Comparison of ENCODE assay signal across 14 mouse cellular contexts in the genomic region with DNA sequence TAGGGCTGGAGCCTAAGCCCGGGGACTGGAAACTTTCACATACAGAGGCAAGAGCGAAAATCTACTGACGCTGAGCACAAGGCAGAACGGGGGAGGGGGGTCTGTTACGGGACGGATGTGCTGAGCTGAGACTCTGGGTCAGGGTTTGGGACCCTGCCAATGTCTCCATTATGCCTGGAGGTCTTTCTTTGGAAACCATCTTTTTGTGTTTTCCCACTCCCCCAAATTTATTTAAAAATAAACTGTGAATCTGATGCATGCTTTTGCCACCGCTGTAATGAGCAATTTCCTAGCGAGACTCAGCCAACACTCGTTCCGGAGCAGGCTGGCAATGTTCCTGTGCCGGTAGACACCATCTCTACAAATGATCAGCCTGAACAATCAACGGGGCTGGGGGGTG. TPM values are rescaled to one million over a fixed set of nuclear protein-coding genes. Genes with fewer than 3 reads are reported as not detected.
A peak's percentile ranks its signal among the peaks of the same experiment; 100 is the strongest.
DNase-seq lines count a peak whose midpoint lies in the region; ATAC-seq lines count a peak whose summit lies in the region.
"Had no signal": no experiment of that assay in that cellular context is flagged by ENCODE, and none has a peak within 500 bp of the region (broad histone marks: within the 10 kb centered on the region; RNA-seq: fewer than 3 reads in every experiment).

No protein-coding gene starts in this region.

- H3K27me3 ChIP-seq in limb, embryonic 15.5 days = no peaks in the 10 kb centered on the region
- H3K27me3 ChIP-seq: kidney, embryonic 15.5 days had no signal

- WGBS in limb, embryonic 15.5 days = 37% methylated on average over 12 of the region's 12 CpGs

- H3K27ac ChIP-seq in limb, embryonic 15.5 days = peak overlapping the region; percentile 52; the same call in 1 of the 2 replicates
- H3K27ac ChIP-seq: kidney, embryonic 15.5 days had no signal

- H3K36me3 ChIP-seq in limb, embryonic 15.5 days = no peaks in the 10 kb centered on the region
- H3K36me3 ChIP-seq: kidney, embryonic 15.5 days had no signal

- ATAC-seq in limb, embryonic 15.5 days (ENCODE audit: insufficient number of reproducible peaks, low FRiP score, low TSS enrichment, low read depth) = no peak
- ATAC-seq in megakaryocyte, adult 5-6 weeks (ENCODE audit: poor library complexity, severe bottlenecking) = no peak

- H3K4me1 ChIP-seq in limb, embryonic 15.5 days = peaks cover 31% of the 10 kb centered on the region

- H3K4me2 ChIP-seq in limb, embryonic 15.5 days = no peak overlapping the region
- H3K4me2 ChIP-seq: kidney, embryonic 15.5 days had no signal

- DNase-seq in cerebellum, postnatal 14 days = peak; percentile 9 to 25
- no peak for DNase-seq in cerebellum, adult 18-20 months
- DNase-seq in layer of hippocampus, adult 11-12 months (ENCODE audit: low spot score) = peak; percentile 32
- DNase-seq in layer of hippocampus, adult 9-11 months = no peak
- peak; percentile 61 for DNase-seq in brain, adult 2 months (ENCODE audit: low read depth, low spot score)
- no peak for DNase-seq in thymus, postnatal 36 days
- DNase-seq: cerebellum, adult 8-10 months had no signal

- H3K4me3 ChIP-seq in limb, embryonic 15.5 days = no peak overlapping the region
- H3K4me3 ChIP-seq: kidney, embryonic 15.5 days had no signal

- H3K9ac ChIP-seq in limb, embryonic 15.5 days = no peak overlapping the region
- H3K9ac ChIP-seq: kidney, embryonic 15.5 days had no signal

- no peaks in the 10 kb centered on the region for H3K9me3 ChIP-seq in limb, embryonic 15.5 days
- H3K9me3 ChIP-seq: kidney, embryonic 15.5 days had no signal

RNA-seq across cellular contexts. Expression of a gene that starts 57.0 kb away (rescaled TPM):
- 95.5 and 111 TPM in 2 replicates for polyA plus RNA-seq in limb, embryonic 15.5 days (2015; fragmentation: Nextera tagmentation; extraction: Ambion mirVana)
- total RNA-seq in megakaryocyte, adult 5-6 weeks (2015) = not detected in 2 replicates
- total RNA-seq in megakaryocyte, adult 5-6 weeks (2017) = not detected in 2 replicates
- total RNA-seq: adrenal gland, postnatal 4 days; heart, adult 8-10 months; hematopoietic stem cell, adult 5-6 weeks had no signal
- polyA plus RNA-seq: liver, embryonic 16.5 days had no signal

Comparison
In these comparisons a context has a peak if more than half of its experiments do, and no peak if none do; other contexts are left out.
1. DNase-seq: peak in cerebellum, postnatal 14 days (2 of 2), layer of hippocampus, adult 11-12 months (single experiment) and brain, adult 2 months (single experiment); none in cerebellum, adult 18-20 months (0 of 2), layer of hippocampus, adult 9-11 months (single experiment) and thymus, postnatal 36 days (0 of 2).